Mouse (Mus musculus) ES-E14 (cell line): Measurements from ENCODE around the gene Rabepk.

ENCODE experiments used
- CHD2 ChIP-seq: IDR thresholded peaks from 2 replicates; pipeline ENCODE4 v1.6.1; 2014; ENCODE audit warnings: mild to moderate bottlenecking, low read depth, low read length, inconsistent platforms
- HCFC1 ChIP-seq: IDR thresholded peaks from 2 replicates; pipeline ENCODE4 v1.6.1; 2012; ENCODE audit warnings: low read length, inconsistent platforms, borderline replicate concordance; ENCODE audit not compliant: insufficient read depth

- no peak for TF ChIP-seq CHD2
- TF ChIP-seq HCFC1, result no peak
Measured at GRCm38 (mm10) chr2:34783064-34784020, 16.4 kb downstream of the Rabepk start.
